Mouse (Mus musculus): Measurements from ENCODE around the gene Gm20777. TPM values are rescaled to one million over a fixed set of nuclear protein-coding genes. Genes with fewer than 3 reads are reported as not detected.
"Not testable (repeated sequence)": the region's sequence is repeated elsewhere in the genome, so short reads cannot be mapped to it uniquely, and the experiment has no call there.

Gene Gm20777
- total RNA-seq (2021): not detected
- long read RNA-seq, experiment 1: 0 reads
- long read RNA-seq, experiment 2: 0 reads

- DNase-seq (ENCODE audit: low spot score in 2 of 2): not testable (repeated sequence)
Measured at GRCm38 (mm10) chrY:10752350-10752749, at the start of gene Gm20777. Gm20777 (minus strand) TSS chrY:10752450.

DNA sequence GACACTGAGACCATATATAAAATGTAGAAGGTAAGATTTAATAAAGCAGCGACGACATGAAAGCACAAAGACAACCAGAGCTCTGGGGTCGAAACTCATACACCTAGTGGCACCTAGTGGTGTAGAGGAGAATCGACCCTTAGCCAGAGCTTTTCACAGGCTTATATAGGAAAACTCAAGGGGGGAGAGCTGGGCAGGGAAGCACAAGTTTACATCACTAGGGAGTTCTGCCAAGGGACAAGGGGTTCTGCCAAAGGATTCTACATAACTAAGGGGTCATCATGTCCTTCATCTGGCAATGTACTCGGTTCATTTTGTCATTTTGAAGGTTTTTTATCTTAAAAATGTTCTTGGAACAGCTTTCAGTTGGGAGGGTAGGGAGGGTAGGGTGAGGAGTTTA lies 42.7 kb downstream of the Gm20777 start:
- DNase-seq (ENCODE audit: low spot score in 2 of 2): peak; percentile 38 to 55

DNA sequence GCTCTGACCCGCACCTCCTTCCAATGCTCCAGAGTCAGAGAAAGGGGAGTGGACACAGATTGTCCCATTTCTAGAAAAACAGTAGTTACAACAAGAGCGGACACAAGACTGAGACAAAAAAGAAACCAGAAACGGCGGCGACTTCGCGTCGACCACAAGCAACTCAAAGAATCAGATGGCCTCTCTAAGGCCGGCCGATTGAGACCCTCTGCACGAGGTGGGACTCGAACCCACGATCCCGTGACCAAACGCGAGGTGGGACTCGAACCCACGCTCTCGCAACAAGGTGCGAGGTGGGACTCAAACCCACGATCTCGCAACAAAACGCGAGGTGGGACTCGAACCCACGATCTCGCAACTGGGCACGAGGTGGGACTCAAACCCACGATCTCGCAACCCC lies 43.5 kb downstream of the Gm20777 start:
- DNase-seq (ENCODE audit: low spot score in 2 of 2): not testable (repeated sequence)

GRCm38 (mm10) chrY:10708226-10708625 lies 44.0 kb downstream of the Gm20777 start:
- DNase-seq (ENCODE audit: low spot score in 2 of 2): peak in 1 of 2 experiments; percentile 27

DNA sequence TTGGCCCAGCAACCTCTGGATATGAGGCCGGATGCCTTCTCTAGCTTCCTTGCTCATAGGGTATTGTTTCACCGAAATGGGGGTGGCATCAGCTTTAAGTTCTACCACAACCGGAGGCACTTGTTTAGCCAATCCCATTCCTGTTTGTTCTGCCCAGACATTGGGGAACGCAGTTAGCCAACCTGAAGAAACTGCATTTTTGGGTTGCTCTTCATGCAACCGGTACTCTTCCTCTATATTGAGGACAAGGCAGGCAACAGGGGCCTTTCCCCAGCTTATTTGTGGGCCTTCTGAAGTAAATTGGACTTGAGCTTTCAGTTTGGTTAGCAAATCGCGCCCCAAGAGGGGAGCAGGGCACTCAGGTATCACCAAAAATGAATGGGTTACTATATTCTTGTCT lies 45.6 kb downstream of the Gm20777 start:
- not testable (repeated sequence) for DNase-seq (ENCODE audit: low spot score in 2 of 2)

Other genes with a start within 250 kb of the Gm20777 start
- gene Gm20737, start 216.4 kb downstream of the Gm20777 start, total RNA-seq (2021): not detected
- not detected for gene Gm21775, start 199.0 kb downstream of the Gm20777 start, total RNA-seq (2021)
- gene Gm21900, start 136.1 kb downstream of the Gm20777 start, total RNA-seq (2021): not detected

Measured in adrenal gland, adult 18-20 months (tissue).